Mouse (Mus musculus) stomach, embryonic 14.5 days (tissue): ENCODE measurements around the gene Podn. TPM values are rescaled to one million over a fixed set of nuclear protein-coding genes. Genes with fewer than 3 reads are reported as not detected.

Source experiments
- ATAC-seq: fragments of 200-750 bp; cut with Nextera tagmentation; 2 replicates; pipeline ENCODE4 v1.8.0; 2017; ENCODE audit warnings: low read depth, moderate TSS enrichment; ENCODE audit not compliant: insufficient number of reproducible peaks, insufficient read depth, low FRiP score
- H3K27ac ChIP-seq: fragments of 300-500 bp; sonication (generic); 2 replicates; pipeline ENCODE4 v1.5.1; 2014; ENCODE audit warnings: mild to moderate bottlenecking, low read length, moderate library complexity, mixed read lengths
- H3K27me3 ChIP-seq: fragments of 300-500 bp; sonication (generic); 2 replicates; pipeline ENCODE4 v1.6.1; 2014; ENCODE audit warnings: low read length, control low read depth, mixed read lengths; ENCODE audit not compliant: control insufficient read depth, insufficient read depth
- H3K36me3 ChIP-seq: fragments of 300-500 bp; sonication (generic); 2 replicates; pipeline ENCODE4 v1.6.1; 2014; ENCODE audit warnings: mild to moderate bottlenecking, control low read depth, low read length, moderate library complexity, mixed read lengths; ENCODE audit not compliant: control insufficient read depth, insufficient read depth
- H3K4me1 ChIP-seq: fragments of 300-500 bp; sonication (generic); 2 replicates; pipeline ENCODE4 v1.6.1; 2014; ENCODE audit warnings: low read length, control low read depth, mixed read lengths; ENCODE audit not compliant: control insufficient read depth, insufficient read depth
- H3K4me2 ChIP-seq: fragments of 300-500 bp; sonication (generic); replicated peaks from 2 replicates; pipeline ENCODE4 v1.6.1; 2014; ENCODE audit warnings: low read depth, low read length, control low read depth
- H3K4me3 ChIP-seq: fragments of 300-500 bp; sonication (generic); 2 replicates; pipeline ENCODE4 v1.5.1; 2014; ENCODE audit warnings: low read depth, low read length, control low read depth
- H3K9ac ChIP-seq: fragments of 300-500 bp; sonication (generic); replicated peaks from 2 replicates; pipeline ENCODE4 v1.6.1; 2014; ENCODE audit warnings: low read depth, mild to moderate bottlenecking, control low read depth, low read length, moderate library complexity, mixed read lengths
- H3K9me3 ChIP-seq: fragments of 300-500 bp; sonication (generic); 2 replicates; pipeline ENCODE4 v1.6.1; 2016; ENCODE audit warnings: low read depth, low read length, control low read depth; ENCODE audit not compliant: control insufficient read depth
- WGBS: fragments of 180-500 bp; shearing (Covaris S2); extraction: QIAGEN DNeasy Blood & Tissue Kit; methylation state at CpG from one replicate; pipeline ENCODE4 v1.1.7; 2014; 5-methylcytosine and 5-hydroxymethylcytosine counted together
- microRNA-seq: library from miRNA; unstranded; fragments of <30 nt; microRNA quantifications from one replicate; pipeline ENCODE4, GENCODE M21; 2016
- polyA plus RNA-seq: library from polyadenylated mRNA; unstranded; fragments of >200 nt; fragmentation: Nextera tagmentation; extraction: Ambion mirVana; gene quantifications from 2 replicates; pipeline ENCODE4 v1.2.1, GENCODE M21; 2014

Podn gene
- polyA plus RNA-seq, 1 experiment from 2014 or later: 3.4 TPM

DNA sequence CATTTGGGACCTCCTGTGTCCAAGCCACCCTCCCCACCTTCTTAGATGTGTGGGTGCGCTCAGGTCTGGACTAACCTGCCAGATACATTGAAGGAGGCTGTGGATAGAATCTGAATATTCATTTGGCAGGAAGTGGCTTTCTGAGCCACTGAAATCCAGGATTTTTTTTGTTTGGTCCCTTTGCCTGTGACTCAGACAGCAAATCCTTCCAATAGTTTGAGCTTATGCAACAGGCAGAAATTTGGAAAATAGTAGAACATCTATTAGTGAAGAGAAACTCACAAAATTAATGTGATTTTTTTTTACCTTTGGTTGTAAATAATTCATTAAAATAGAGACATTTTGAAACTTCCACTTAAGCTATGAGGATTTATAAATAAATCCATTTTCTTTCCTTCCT is 125.1 kb downstream of the Podn start:
- H3K4me3 ChIP-seq: no peak overlapping the region
- no peak overlapping the region for H3K9ac ChIP-seq
- no peaks in the 10 kb centered on the region for H3K36me3 ChIP-seq
- no peaks in the 10 kb centered on the region for H3K9me3 ChIP-seq
- no peaks in the 10 kb centered on the region for H3K27me3 ChIP-seq
- 88% methylated on average over 1 of the region's 1 CpGs for WGBS
- no peak overlapping the region for H3K4me2 ChIP-seq
- ATAC-seq: no peak
- no peak overlapping the region for H3K27ac ChIP-seq
- H3K4me1 ChIP-seq: no peaks in the 10 kb centered on the region

DNA sequence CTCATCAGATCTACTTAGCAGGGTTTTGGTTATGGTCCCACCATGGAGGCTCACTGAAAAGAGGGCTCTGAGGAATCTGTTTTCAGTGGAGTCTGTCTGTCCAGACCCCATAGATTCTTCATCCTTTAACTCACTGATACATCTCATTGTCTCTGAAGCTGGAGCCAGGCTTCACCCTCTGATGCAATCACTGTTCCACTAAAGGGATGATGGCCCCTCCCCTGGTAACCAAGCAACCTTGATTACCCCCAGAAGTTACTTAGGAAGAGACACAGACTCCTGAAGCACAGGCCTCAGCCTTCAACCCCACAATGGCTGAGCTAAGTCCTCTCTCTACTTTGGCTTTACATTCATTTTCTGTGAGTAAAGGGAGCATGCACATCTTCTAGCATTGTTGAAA is 126.5 kb downstream of the Podn start:
- no peak for ATAC-seq
- Histone ChIP-seq H3K4me2 (no peak overlapping the region), H3K27ac (no peak overlapping the region), H3K9me3 (no peaks in the 10 kb centered on the region), H3K36me3 (no peaks in the 10 kb centered on the region), H3K27me3 (no peaks in the 10 kb centered on the region), H3K4me1 (no peaks in the 10 kb centered on the region), H3K4me3 (no peak overlapping the region), H3K9ac (no peak overlapping the region)

DNA sequence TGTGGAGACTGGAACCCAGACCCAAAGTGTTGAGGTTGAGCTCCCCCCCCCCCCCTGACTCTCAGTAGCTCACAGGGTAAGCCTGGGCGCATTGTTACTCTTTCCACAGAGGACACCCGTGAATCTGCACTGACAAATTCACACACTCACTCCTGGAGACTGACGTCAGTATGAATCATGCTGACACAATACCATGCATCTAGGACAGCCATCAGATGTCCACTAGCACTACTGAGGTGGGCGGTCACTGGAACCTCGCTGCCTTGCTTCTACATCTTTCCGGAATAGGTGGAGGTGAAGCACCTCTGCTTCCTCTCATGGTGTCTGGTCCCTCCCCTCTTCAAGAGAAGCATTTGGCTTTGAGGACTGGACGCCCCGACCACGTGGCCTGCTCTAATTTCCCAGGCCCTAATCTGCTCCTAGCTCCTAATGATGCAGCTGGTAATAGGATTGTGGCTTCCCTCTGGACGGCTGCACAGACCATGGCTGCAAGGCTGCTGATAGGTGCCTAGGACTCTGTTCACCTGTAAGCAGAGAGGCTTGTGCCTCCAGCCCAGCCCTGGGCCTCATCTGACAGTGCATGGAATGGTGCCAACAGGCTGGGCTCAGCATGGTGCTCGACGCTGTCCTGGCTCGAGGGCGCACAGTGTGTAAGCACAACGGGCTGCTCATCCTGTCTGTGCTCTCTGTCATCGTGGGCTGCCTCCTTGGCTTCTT is 128.1 kb downstream of the Podn start, which contains the start of gene Slc1a7:
Slc1a7 (plus strand) TSS at position 367 of the 717 bp plus-strand sequence.
- H3K27me3 ChIP-seq: no peaks in the 10 kb centered on the region
- 82% methylated on average over 16 of the region's 16 CpGs for WGBS
- H3K4me2 ChIP-seq: no peak within 1 kb of the TSS
- H3K27ac ChIP-seq: no peak within 1 kb of the TSS
- no peaks in the 10 kb centered on the region for H3K9me3 ChIP-seq
- ATAC-seq: no peak
- H3K36me3 ChIP-seq: no peaks in the 10 kb centered on the region
- H3K4me1 ChIP-seq: no peaks in the 10 kb centered on the region
- no peak within 1 kb of the TSS for H3K9ac ChIP-seq
- H3K4me3 ChIP-seq: no peak within 1 kb of the TSS

DNA sequence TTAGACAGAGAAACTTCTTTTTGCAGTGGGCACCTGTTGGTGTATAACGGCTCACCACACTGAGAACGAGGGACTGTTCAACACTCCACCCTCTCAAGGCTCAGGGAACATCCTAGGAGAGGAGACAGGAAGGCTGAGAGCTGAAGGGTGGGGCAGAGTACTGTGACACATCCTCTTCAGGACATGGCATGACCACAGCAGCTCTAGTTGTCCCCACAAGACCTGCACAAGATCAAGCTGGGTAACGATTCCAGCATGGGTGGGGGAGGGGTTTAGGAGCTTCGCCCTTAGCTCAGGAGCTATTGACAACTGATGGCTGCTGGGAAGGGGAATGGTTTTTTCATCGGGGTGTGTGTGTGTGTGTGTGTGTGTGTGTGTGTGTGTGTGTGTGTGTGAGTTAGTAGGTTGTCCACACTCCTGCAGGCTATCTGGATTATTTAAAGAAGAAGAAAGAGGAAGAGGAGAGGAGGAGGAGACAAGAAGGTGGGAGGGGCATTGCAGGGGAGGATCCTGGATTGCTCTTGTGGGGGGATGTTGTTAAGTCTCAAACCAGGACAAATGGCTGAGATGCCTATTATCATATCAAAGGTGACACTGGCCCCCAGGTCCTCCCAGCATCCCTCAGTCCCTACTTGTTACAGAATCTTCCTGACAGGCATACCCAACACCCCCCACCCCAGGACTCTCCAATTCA is 129.7 kb downstream of the Podn start:
- Histone ChIP-seq H3K9ac (no peak overlapping the region), H3K36me3 (no peaks in the 10 kb centered on the region), H3K27ac (no peak overlapping the region), H3K4me1 (peaks cover 9% of the 10 kb centered on the region; the same call in 1 of the 2 replicates), H3K4me2 (no peak overlapping the region), H3K4me3 (no peak overlapping the region), H3K27me3 (no peaks in the 10 kb centered on the region), H3K9me3 (no peaks in the 10 kb centered on the region)
- no peak for ATAC-seq
- WGBS: 48% methylated on average over 5 of the region's 5 CpGs

Small RNA genes lying within 50 kb of the gene (microRNA-seq; reads per million reads assigned to microRNA genes)
- gene Mir6397: not detected

Other genes starting within 250 kb of the Podn start
- 194 and 195 TPM in 2 replicates for gene Magoh, start 216.7 kb downstream of the Podn start, polyA plus RNA-seq
- 147 and 148 TPM in 2 replicates for gene 0610037L13Rik, start 206.6 kb downstream of the Podn start, polyA plus RNA-seq
- 44.2 and 48.3 TPM in 2 replicates for gene Cpt2, start 172.8 kb downstream of the Podn start, polyA plus RNA-seq
- gene Slc1a7, start 128.1 kb downstream of the Podn start, polyA plus RNA-seq: 0.41 TPM in 1 of 2 replicates, not detected in the other
- 201 and 213 TPM in 2 replicates for gene Scp2, start 48.6 kb upstream of the Podn start, polyA plus RNA-seq
- 36.0 and 40.5 TPM in 2 replicates for gene Echdc2, start 69.0 kb upstream of the Podn start, polyA plus RNA-seq
- not detected in 2 replicates for gene Zyg11a, start 121.6 kb upstream of the Podn start, polyA plus RNA-seq
- 15.1 and 18.1 TPM in 2 replicates for gene Zyg11b, start 204.7 kb upstream of the Podn start, polyA plus RNA-seq
- gene Coa7, start 231.7 kb upstream of the Podn start, polyA plus RNA-seq: 46.3 and 48.0 TPM in 2 replicates